ENCODE assay signal across 13 mouse cellular contexts in the genomic region with DNA sequence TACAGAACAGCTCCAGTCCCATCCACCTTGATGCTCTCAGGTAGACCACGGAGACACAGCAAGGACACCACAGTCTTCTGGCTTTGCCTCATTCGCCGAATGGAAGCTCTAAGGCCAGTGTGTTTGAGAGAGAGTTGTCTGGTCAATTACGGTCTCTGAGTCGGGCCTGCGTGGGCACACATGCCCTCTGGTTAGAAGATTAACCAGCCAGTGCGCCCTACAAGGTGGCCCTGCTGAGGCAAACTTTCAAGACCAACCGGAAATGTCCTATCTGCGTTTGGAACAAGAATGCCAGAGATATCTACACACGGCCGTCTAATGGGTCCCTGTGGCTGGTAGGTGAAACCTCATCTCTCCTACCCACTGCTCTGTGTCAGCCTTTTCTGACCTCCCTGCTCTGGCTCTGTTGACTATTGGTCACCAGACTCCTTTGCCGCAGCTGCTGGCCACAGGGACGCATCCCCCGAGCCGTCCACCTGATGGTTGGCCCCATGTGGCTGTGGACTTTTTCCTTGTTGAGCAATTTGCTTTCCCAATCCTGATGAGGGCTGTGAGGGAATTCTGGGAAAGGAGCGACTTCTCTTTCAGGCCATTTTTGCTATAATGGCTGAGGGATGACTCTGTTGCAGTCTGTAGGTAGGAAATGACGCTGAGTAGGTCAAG.
"Had no signal": no experiment of that assay in that cellular context is flagged by ENCODE, and none has a peak within 500 bp of the region (broad histone marks: within the 10 kb centered on the region; RNA-seq: fewer than 3 reads in every experiment).

No protein-coding gene starts in this region.

- H3K4me1 ChIP-seq: midbrain, embryonic 10.5 days; neural tube, embryonic 13.5 days had no signal

- H3K27ac ChIP-seq: kidney, postnatal 0 days; layer of hippocampus, adult 2 months; limb, embryonic 12.5 days; midbrain, embryonic 10.5 days; neural tube, embryonic 13.5 days had no signal

- ATAC-seq: intestine, embryonic 16.5 days; midbrain, embryonic 16.5 days had no signal

- H3K9me3 ChIP-seq: limb, embryonic 12.5 days; midbrain, embryonic 10.5 days; neural tube, embryonic 13.5 days had no signal

- H3K4me3 ChIP-seq: layer of hippocampus, adult 2 months; limb, embryonic 12.5 days; midbrain, embryonic 10.5 days; neural tube, embryonic 13.5 days had no signal

- H3K36me3 ChIP-seq: limb, embryonic 12.5 days; midbrain, embryonic 10.5 days; neural tube, embryonic 13.5 days had no signal

- H3K9ac ChIP-seq: limb, embryonic 12.5 days; neural tube, embryonic 13.5 days had no signal

- DNase-seq: kidney, adult 8-10 months; kidney, postnatal 36 days; lung, adult 18-20 months; lung, postnatal 4 days; right cerebral cortex, postnatal 14 days; thymus, postnatal 4 days had no signal

- H3K4me2 ChIP-seq: limb, embryonic 12.5 days; neural tube, embryonic 13.5 days had no signal
